Mouse (Mus musculus) lung, adult 2 months (tissue): ENCODE data around the gene Nktr.

Experiments used
- CTCF ChIP-seq: fragments of 200-500 bp; IDR thresholded peaks from 2 replicates; pipeline ENCODE4 v1.5.1; 2011; ENCODE audit warnings: mild to moderate bottlenecking, low read length, control low read depth; ENCODE audit not compliant: insufficient read depth
- POLR2A ChIP-seq: fragments of 200-500 bp; IDR thresholded peaks from 2 replicates; pipeline ENCODE4 v1.6.1; 2011; ENCODE audit warnings: low read depth, mild to moderate bottlenecking, control low read depth, low read length, borderline replicate concordance; ENCODE audit errors: extremely low read depth

DNA sequence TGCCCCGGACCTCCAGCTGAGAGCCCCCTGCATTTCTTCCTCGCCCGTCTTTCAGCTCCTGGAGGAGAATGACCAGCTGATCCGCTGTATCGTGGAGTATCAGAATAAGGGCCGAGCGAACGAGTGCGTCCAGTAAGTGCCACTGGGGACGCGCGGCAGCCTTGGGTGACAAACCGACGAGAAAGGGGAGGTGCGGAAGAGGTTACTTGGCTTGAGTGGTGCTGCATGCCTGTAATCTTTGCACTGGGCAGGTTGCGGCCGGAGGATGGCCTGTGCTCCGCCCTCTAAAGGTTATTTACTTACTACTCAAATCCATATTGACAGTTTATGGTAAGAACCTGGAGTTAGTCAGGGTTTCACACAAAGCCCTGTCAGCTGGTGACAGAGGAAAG, 8.4 kb upstream of the Nktr start:
- TF ChIP-seq CTCF: no peak
- TF ChIP-seq POLR2A: no peak
